Mouse (Mus musculus): ENCODE measurements around the gene Pus1. TPM values are rescaled to one million over a fixed set of nuclear protein-coding genes. Genes with fewer than 3 reads are reported as not detected.

The Pus1 gene
- polyA plus RNA-seq, 1 experiment: 22.0 TPM

DNA sequence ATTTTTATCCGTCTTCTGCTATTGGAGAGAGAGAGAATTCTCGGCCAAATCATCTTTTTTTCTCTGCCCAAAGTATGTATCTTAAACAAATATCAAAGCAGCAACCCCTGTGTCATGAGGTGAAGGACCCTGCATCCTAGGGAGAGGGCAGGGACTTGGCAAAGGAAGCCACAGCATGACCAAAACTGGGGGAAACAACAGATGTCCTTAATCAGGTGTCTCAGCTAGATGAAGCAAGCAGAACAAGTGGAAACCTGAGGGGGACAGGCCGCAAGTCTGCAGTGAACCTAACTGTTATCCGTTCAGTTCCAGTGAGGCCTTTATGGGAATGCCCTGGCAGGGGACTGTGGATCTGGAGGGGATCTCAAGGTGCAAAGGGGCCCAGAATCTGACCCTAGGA, 27.0 kb upstream of the Pus1 start:
- no peaks in the 10 kb centered on the region; the same call in 1 of the 2 replicates for H3K4me1 ChIP-seq (ENCODE audit: control insufficient read depth, insufficient read depth, low read length)
- peak overlapping the region; percentile 93 for H3K4me3 ChIP-seq (replicated peaks; ENCODE audit: control insufficient read depth, low read depth, low read length)

GRCm38 (mm10) chr5:110806676-110807075, 26.2 kb upstream of the Pus1 start:
- WGBS: 80% methylated on average over 1 of the region's 1 CpGs
- TF ChIP-seq CTCF (IDR thresholded peaks at IDR 0.05; ENCODE audit: control insufficient read depth, insufficient read depth, low read length) (no peak), POLR2A (IDR thresholded peaks at IDR 0.05; ENCODE audit: borderline replicate concordance, control insufficient read depth, low read depth, low read length) (no peak)
- Histone ChIP-seq H3K4me1 (ENCODE audit: control insufficient read depth, insufficient read depth, low read length) (no peaks in the 10 kb centered on the region; the same call in 1 of the 2 replicates), H3K27ac (ENCODE audit: control insufficient read depth, insufficient read depth, low read depth, low read length, poor library complexity) (no peak overlapping the region), H3K4me3 (replicated peaks; ENCODE audit: control insufficient read depth, low read depth, low read length) (no peak overlapping the region)

More for the DNA sequence above, 27.0 kb upstream of the Pus1 start:
- peak overlapping the region; percentile 92 for H3K27ac ChIP-seq (ENCODE audit: control insufficient read depth, insufficient read depth, low read depth, low read length, poor library complexity)
- TF ChIP-seq CTCF (IDR thresholded peaks at IDR 0.05; ENCODE audit: control insufficient read depth, insufficient read depth, low read length) (no peak), POLR2A (IDR thresholded peaks at IDR 0.05; ENCODE audit: borderline replicate concordance, control insufficient read depth, low read depth, low read length) (no peak)
- WGBS: 73% methylated on average over 4 of the region's 4 CpGs

- Histone ChIP-seq H3K4me3 (replicated peaks; ENCODE audit: control insufficient read depth, low read depth, low read length) (no peak overlapping the region), H3K27ac (ENCODE audit: control insufficient read depth, insufficient read depth, low read depth, low read length, poor library complexity) (no peak overlapping the region), H3K4me1 (ENCODE audit: control insufficient read depth, insufficient read depth, low read length) (peaks cover under 1% of the 10 kb centered on the region)
- no peak for TF ChIP-seq POLR2A (IDR thresholded peaks at IDR 0.05; ENCODE audit: borderline replicate concordance, control insufficient read depth, low read depth, low read length)
- TF ChIP-seq CTCF (IDR thresholded peaks at IDR 0.05; ENCODE audit: control insufficient read depth, insufficient read depth, low read length): no peak
- WGBS: 86% methylated on average over 4 of the region's 4 CpGs
These were observed 25.7 kb upstream of the Pus1 start for GRCm38 (mm10) chr5:110806154-110806553.

DNA sequence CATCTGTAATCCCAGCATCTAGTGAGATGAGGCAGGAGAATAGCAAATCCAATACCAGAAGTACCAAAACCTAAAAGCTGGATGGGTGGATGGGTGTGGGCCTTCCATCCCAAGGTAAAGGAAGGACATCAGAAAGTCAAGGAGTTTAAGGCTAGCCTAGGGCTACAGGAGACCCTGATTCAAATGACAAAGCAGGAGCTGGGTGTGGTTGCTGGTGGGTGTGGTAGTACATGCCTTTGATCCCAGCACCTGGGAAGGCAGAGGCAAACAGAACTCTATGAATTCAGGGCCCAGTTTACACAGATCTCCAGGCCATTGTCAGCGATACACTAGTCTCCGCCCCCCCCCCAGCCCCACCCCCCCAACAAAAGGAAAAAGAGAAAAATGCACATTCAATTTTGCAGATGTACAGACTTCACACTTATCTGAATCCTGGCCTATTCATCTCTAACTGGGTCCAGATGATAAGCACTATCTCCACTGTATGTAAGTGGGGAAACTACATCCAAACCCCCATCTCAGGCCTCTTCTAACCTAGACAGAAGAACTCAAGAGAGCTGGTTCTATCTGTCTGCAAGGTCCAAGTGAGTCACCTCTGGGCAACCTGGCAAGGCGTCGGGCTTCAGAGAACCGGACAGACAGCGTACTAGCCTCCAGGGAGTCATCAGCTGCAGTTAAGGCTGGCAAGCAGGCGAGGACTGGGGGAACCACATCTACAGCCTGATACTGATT, 23.7 kb upstream of the Pus1 start:
- Histone ChIP-seq H3K4me3 (replicated peaks; ENCODE audit: control insufficient read depth, low read depth, low read length) (no peak overlapping the region), H3K4me1 (ENCODE audit: control insufficient read depth, insufficient read depth, low read length) (peaks cover 2% of the 10 kb centered on the region), H3K27ac (ENCODE audit: control insufficient read depth, insufficient read depth, low read depth, low read length, poor library complexity) (no peak overlapping the region)
- 70% methylated on average over 7 of the region's 7 CpGs for WGBS
- no peak for TF ChIP-seq CTCF (IDR thresholded peaks at IDR 0.05; ENCODE audit: control insufficient read depth, insufficient read depth, low read length)
- no peak for TF ChIP-seq POLR2A (IDR thresholded peaks at IDR 0.05; ENCODE audit: borderline replicate concordance, control insufficient read depth, low read depth, low read length)

DNA sequence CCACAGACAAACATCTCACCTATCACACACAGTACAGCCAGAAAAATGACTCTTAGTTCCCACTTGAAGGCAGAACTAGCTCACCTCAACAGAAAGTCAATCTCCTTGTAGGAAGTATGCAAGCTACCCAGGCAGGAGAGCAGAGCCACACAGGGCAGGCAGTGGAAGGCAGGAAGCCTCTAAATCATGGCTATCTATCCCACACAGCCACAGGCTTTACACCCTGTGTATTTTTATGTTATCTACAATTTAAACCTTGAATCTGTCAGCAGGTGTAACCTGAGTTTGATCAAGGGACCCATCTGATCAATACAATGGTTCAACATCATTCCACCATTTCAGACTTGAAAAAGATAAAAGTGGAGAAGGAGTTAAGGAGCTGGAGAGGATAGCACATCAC, 22.4 kb upstream of the Pus1 start:
- Histone ChIP-seq H3K4me1 (ENCODE audit: control insufficient read depth, insufficient read depth, low read length) (peaks cover 2% of the 10 kb centered on the region), H3K27ac (ENCODE audit: control insufficient read depth, insufficient read depth, low read depth, low read length, poor library complexity) (no peak overlapping the region), H3K4me3 (replicated peaks; ENCODE audit: control insufficient read depth, low read depth, low read length) (no peak overlapping the region)
- TF ChIP-seq CTCF (IDR thresholded peaks at IDR 0.05; ENCODE audit: control insufficient read depth, insufficient read depth, low read length) (no peak), POLR2A (IDR thresholded peaks at IDR 0.05; ENCODE audit: borderline replicate concordance, control insufficient read depth, low read depth, low read length) (no peak)

- H3K27ac ChIP-seq (ENCODE audit: control insufficient read depth, insufficient read depth, low read depth, low read length, poor library complexity): no peak overlapping the region
- WGBS: 81% methylated on average over 4 of the region's 4 CpGs
- TF ChIP-seq POLR2A (IDR thresholded peaks at IDR 0.05; ENCODE audit: borderline replicate concordance, control insufficient read depth, low read depth, low read length) (no peak), CTCF (IDR thresholded peaks at IDR 0.05; ENCODE audit: control insufficient read depth, insufficient read depth, low read length) (no peak)
- H3K4me1 ChIP-seq (ENCODE audit: control insufficient read depth, insufficient read depth, low read length): peaks cover 2% of the 10 kb centered on the region; the same call in 1 of the 2 replicates
- no peak overlapping the region for H3K4me3 ChIP-seq (replicated peaks; ENCODE audit: control insufficient read depth, low read depth, low read length)
These were observed 21.7 kb upstream of the Pus1 start for GRCm38 (mm10) chr5:110802186-110802585.

- Histone ChIP-seq H3K4me3 (replicated peaks; ENCODE audit: control insufficient read depth, low read depth, low read length) (no peak overlapping the region), H3K4me1 (ENCODE audit: control insufficient read depth, insufficient read depth, low read length) (peaks cover 2% of the 10 kb centered on the region; the same call in 1 of the 2 replicates), H3K27ac (ENCODE audit: control insufficient read depth, insufficient read depth, low read depth, low read length, poor library complexity) (no peak overlapping the region)
- no peak for TF ChIP-seq CTCF (IDR thresholded peaks at IDR 0.05; ENCODE audit: control insufficient read depth, insufficient read depth, low read length)
- no peak for TF ChIP-seq POLR2A (IDR thresholded peaks at IDR 0.05; ENCODE audit: borderline replicate concordance, control insufficient read depth, low read depth, low read length)
- 84% methylated on average over 3 of the region's 3 CpGs for WGBS
These were observed 20.7 kb upstream of the Pus1 start for GRCm38 (mm10) chr5:110801036-110801624.

DNA sequence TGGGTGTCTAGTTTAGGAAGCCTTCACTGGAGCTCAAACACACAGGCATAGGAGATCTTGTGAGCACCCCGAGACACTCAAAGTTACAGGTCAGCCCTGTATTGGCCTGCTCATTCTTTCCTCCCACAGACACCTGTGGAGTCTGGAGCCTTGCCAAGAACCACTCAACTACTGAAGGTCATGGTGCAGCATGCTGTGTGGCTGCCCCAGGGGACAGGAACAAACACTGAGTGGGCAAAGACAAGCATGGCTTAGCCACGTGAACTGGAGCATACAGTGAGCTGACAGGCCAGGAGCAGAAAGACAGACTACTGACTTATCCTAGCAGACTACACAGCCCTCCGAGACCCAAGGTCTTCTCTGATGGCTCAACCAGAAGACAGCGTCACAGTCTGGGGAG, 17.2 kb upstream of the Pus1 start:
- Histone ChIP-seq H3K27ac (ENCODE audit: control insufficient read depth, insufficient read depth, low read depth, low read length, poor library complexity) (no peak overlapping the region), H3K4me1 (ENCODE audit: control insufficient read depth, insufficient read depth, low read length) (peaks cover 2% of the 10 kb centered on the region; the same call in 1 of the 2 replicates), H3K4me3 (replicated peaks; ENCODE audit: control insufficient read depth, low read depth, low read length) (no peak overlapping the region)
- TF ChIP-seq CTCF (IDR thresholded peaks at IDR 0.05; ENCODE audit: control insufficient read depth, insufficient read depth, low read length) (no peak), POLR2A (IDR thresholded peaks at IDR 0.05; ENCODE audit: borderline replicate concordance, control insufficient read depth, low read depth, low read length) (no peak)
- WGBS: 69% methylated on average over 4 of the region's 4 CpGs

All from bone marrow, adult 2 months (tissue).